Mouse (Mus musculus): ENCODE measurements around the gene Gipc3. TPM values are rescaled to one million over a fixed set of nuclear protein-coding genes. Genes with fewer than 3 reads are reported as not detected.

Gipc3 gene
- polyA plus RNA-seq, 1 experiment, result not detected

DNA sequence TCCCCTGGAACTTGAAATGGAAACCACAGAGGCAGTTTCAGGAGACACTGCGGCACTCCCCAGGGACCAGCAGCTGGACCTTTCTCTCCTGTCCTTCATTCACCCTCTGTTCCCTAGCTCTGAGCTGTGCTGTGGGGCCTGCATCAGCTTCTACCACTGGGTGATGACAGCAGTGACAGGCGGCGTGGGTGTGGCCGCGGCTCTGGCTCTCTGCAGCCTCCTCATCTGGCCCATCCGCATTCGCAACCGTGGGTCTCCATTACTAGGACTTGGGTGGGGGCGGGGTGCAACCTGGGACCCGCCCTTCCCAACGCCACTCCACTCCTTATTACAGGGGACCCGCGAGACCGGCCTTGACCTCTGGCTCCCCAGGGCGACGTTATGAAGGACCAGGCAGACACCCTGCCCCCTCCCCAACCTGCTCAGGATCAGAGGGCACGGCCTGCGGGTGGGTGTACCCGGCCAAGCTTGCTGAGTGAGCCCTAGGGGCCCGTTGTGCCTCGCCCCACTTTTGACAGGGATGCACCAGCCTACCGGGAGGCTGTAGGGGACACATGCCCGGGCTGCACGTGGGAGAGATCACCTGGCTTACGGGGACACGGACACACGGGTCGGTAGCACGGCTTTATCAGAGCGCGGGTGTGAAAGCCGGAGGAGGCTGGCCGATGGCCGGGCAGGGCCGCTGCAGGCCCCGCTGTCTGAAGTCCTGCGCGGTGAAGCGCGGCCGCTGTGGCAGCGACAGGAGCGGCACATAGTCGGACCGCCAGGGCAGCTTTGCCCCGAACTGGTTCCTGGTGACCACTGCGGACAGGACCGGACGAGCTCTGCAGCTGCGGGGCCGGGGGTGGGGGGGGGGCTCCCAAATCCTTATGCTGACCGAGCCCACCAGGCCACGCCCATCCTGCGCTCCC, 20.6 kb upstream of the Gipc3 start:
- Histone ChIP-seq H3K4me1 (ENCODE audit: control insufficient read depth, insufficient read depth, low read length) (peaks cover 41% of the 10 kb centered on the region), H3K4me3 (ENCODE audit: insufficient read depth, low read depth, low read length) (no peak overlapping the region), H3K27ac (ENCODE audit: insufficient read depth, low read depth, low read length) (no peak overlapping the region)
- TF ChIP-seq CTCF (IDR thresholded peaks at IDR 0.05; ENCODE audit: insufficient read depth, low read depth, low read length) (no peak), POLR2A (IDR thresholded peaks at IDR 0.05; ENCODE audit: insufficient read depth, low read depth, low read length) (no peak)
- 44% methylated on average over 54 of the region's 54 CpGs for WGBS

DNA sequence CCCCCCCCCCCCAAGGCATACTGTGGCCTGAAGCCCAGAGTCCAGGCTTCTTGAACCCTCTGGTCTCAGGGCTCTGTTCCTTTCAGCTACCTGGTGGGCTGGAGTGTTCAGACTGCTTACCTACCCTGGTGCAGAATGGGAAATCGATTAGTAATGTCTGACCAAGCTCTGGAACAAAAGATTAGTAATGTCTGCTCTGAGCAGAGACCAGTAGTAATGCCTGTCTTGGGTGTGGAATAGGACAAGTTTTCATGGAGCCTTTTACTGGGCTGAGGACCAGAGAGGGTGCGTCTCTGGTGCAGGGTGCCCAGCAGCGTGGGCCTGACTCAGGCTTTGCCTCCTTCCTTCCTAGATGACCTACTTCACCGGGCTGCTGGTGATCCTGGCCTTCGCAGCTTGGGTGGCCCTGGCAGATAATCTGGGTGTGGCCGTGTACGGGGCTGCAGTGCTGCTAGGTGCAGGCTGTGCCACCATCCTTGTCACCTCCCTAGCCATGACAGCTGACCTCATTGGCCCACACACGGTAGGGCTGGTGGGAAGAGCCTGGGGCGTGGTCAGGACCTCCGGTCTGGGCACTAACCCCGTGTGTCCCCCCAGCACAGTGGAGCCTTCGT, 19.4 kb upstream of the Gipc3 start:
- H3K4me3 ChIP-seq (ENCODE audit: insufficient read depth, low read depth, low read length), result no peak overlapping the region
- no peak overlapping the region for H3K27ac ChIP-seq (ENCODE audit: insufficient read depth, low read depth, low read length)
- TF ChIP-seq CTCF (IDR thresholded peaks at IDR 0.05; ENCODE audit: insufficient read depth, low read depth, low read length), result no peak
- TF ChIP-seq POLR2A (IDR thresholded peaks at IDR 0.05; ENCODE audit: insufficient read depth, low read depth, low read length), result no peak
- WGBS, result 86% methylated on average over 12 of the region's 12 CpGs
- peaks cover 51% of the 10 kb centered on the region for H3K4me1 ChIP-seq (ENCODE audit: control insufficient read depth, insufficient read depth, low read length)

DNA sequence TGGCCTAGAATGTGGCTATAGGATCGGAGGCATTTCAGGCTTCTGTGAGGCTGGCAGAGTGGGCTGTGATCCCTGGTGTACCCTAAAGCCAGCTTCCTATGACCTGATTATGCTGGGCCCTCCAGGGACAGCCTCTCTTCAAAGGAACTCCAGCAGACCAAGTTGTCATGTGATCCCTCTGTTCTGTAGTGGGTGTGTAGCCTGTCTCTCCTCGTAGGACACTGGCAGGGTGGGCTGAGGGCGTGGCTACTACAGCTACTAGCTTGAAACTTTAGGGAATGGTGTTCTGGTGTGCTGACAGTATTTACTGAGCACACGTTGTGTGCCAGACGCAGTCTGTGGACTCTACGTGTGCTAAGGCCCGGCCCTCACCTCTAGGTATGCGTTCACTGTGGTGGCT, 17.7 kb upstream of the Gipc3 start:
- Histone ChIP-seq H3K4me1 (ENCODE audit: control insufficient read depth, insufficient read depth, low read length) (peaks cover 63% of the 10 kb centered on the region), H3K27ac (ENCODE audit: insufficient read depth, low read depth, low read length) (no peak overlapping the region), H3K4me3 (ENCODE audit: insufficient read depth, low read depth, low read length) (no peak overlapping the region)
- WGBS, result 71% methylated on average over 8 of the region's 8 CpGs
- no peak for TF ChIP-seq CTCF (IDR thresholded peaks at IDR 0.05; ENCODE audit: insufficient read depth, low read depth, low read length)
- no peak for TF ChIP-seq POLR2A (IDR thresholded peaks at IDR 0.05; ENCODE audit: insufficient read depth, low read depth, low read length)

GRCm38 (mm10) chr10:81358841-81359240, 15.8 kb upstream of the Gipc3 start:
- Histone ChIP-seq H3K4me1 (ENCODE audit: control insufficient read depth, insufficient read depth, low read length) (peaks cover 64% of the 10 kb centered on the region), H3K4me3 (ENCODE audit: insufficient read depth, low read depth, low read length) (no peak overlapping the region; the same call in 1 of the 2 replicates), H3K27ac (ENCODE audit: insufficient read depth, low read depth, low read length) (no peak overlapping the region)
- 65% methylated on average over 1 of the region's 1 CpGs for whole genome bisulfite sequencing
- TF ChIP-seq CTCF (IDR thresholded peaks at IDR 0.05; ENCODE audit: insufficient read depth, low read depth, low read length) (no peak), POLR2A (IDR thresholded peaks at IDR 0.05; ENCODE audit: insufficient read depth, low read depth, low read length) (no peak)

GRCm38 (mm10) chr10:81358209-81358608, 15.1 kb upstream of the Gipc3 start:
- TF ChIP-seq CTCF (IDR thresholded peaks at IDR 0.05; ENCODE audit: insufficient read depth, low read depth, low read length) (no peak), POLR2A (IDR thresholded peaks at IDR 0.05; ENCODE audit: insufficient read depth, low read depth, low read length) (no peak)
- Histone ChIP-seq H3K4me3 (ENCODE audit: insufficient read depth, low read depth, low read length) (peak overlapping the region; percentile 67), H3K27ac (ENCODE audit: insufficient read depth, low read depth, low read length) (no peak overlapping the region), H3K4me1 (ENCODE audit: control insufficient read depth, insufficient read depth, low read length) (peaks cover 59% of the 10 kb centered on the region)
- WGBS, result 29% methylated on average over 4 of the region's 4 CpGs

- H3K27ac ChIP-seq (ENCODE audit: insufficient read depth, low read depth, low read length), result peak within 1 kb of the TSS; percentile 33; the same call in 1 of the 2 replicates
- TF ChIP-seq CTCF (IDR thresholded peaks at IDR 0.05; ENCODE audit: insufficient read depth, low read depth, low read length) (no peak), POLR2A (IDR thresholded peaks at IDR 0.05; ENCODE audit: insufficient read depth, low read depth, low read length) (peak; percentile 73)
- peak within 1 kb of the TSS; percentile 67 for H3K4me3 ChIP-seq (ENCODE audit: insufficient read depth, low read depth, low read length)
- 1% methylated on average over 79 of the region's 79 CpGs for WGBS
- H3K4me1 ChIP-seq (ENCODE audit: control insufficient read depth, insufficient read depth, low read length), result peaks cover 59% of the 10 kb centered on the region
Observed at GRCm38 (mm10) chr10:81356991-81357844, 14.2 kb upstream of the Gipc3 start, which contains the start of gene Mfsd12. Gene Mfsd12, plus strand, starts transcription at chr10:81357491.

DNA sequence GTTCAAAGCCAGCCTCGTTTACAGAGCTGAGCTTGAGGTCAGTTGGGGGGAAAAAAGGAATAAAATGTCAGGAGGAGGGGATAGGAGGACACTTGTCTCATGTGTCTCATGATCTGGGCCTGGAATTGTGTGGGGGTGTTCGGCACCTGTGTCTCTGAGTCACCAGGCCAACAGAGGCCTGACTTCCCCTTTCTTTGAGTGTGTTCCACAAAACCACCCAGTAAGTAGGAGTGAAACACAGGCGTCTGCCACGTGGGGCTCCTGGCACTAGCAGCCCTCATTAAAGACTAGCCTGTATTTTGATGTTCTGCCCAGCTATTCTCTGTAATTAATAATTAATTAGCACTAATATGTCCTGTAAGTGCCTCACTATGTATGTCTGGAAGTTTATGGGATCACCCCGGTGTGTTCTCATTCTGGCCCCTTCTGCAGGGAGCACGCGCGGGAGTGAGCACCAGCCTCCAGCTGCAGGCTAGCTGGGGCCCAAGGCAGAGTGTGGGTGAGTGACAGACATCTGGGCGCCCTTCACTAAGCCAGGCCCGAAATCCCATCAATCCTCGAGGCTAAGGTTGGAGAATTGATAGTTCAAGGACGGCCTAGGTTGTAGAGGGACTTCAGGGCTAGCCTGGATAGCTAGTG, 13.4 kb upstream of the Gipc3 start:
- Histone ChIP-seq H3K27ac (ENCODE audit: insufficient read depth, low read depth, low read length) (peak overlapping the region; percentile 74), H3K4me1 (ENCODE audit: control insufficient read depth, insufficient read depth, low read length) (peaks cover 59% of the 10 kb centered on the region), H3K4me3 (ENCODE audit: insufficient read depth, low read depth, low read length) (0 out of 2 replicates have a peak overlapping the region, but pooled peaks have one; percentile 8)
- TF ChIP-seq CTCF (IDR thresholded peaks at IDR 0.05; ENCODE audit: insufficient read depth, low read depth, low read length) (no peak), POLR2A (IDR thresholded peaks at IDR 0.05; ENCODE audit: insufficient read depth, low read depth, low read length) (no peak)
- WGBS, result 34% methylated on average over 12 of the region's 12 CpGs

DNA sequence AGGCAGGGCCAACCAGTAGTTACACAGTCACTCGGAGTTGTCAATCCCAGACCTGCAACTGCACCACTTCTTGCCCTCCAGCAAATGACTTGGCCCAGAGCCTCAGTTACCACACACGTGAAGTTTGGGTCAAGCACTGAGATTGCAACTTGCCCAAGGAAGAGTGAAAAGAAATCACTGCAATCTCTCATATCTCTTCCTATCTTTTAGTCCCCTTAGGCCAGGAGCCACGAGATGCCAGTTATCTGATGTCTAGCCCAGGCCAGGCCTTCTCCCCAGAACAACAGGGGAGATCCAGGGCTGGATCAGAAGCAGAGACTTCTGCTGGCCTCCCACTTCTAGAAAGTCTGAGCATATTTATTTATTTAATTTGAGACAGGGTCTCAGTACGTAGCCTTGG, 12.5 kb upstream of the Gipc3 start:
- H3K4me1 ChIP-seq (ENCODE audit: control insufficient read depth, insufficient read depth, low read length), result peaks cover 51% of the 10 kb centered on the region
- no peak overlapping the region for H3K4me3 ChIP-seq (ENCODE audit: insufficient read depth, low read depth, low read length)
- 83% methylated on average over 4 of the region's 4 CpGs for WGBS
- TF ChIP-seq POLR2A (IDR thresholded peaks at IDR 0.05; ENCODE audit: insufficient read depth, low read depth, low read length), result no peak
- no peak for TF ChIP-seq CTCF (IDR thresholded peaks at IDR 0.05; ENCODE audit: insufficient read depth, low read depth, low read length)
- no peak overlapping the region for H3K27ac ChIP-seq (ENCODE audit: insufficient read depth, low read depth, low read length)

All from olfactory bulb, adult 2 months (tissue).